Mouse (Mus musculus) stomach, embryonic 16.5 days (tissue): Measurements from ENCODE around the gene Snx27. TPM values are rescaled to one million over a fixed set of nuclear protein-coding genes. Genes with fewer than 3 reads are reported as not detected.

Experiments
- ATAC-seq: fragments of 200-750 bp; cut with Nextera tagmentation; 2 replicates; pipeline ENCODE4 v1.8.0; 2017; ENCODE audit warnings: moderate number of reproducible peaks, moderate TSS enrichment; ENCODE audit not compliant: insufficient read depth, low FRiP score
- H3K27ac ChIP-seq: fragments of 300-500 bp; sonication (generic); 2 replicates; pipeline ENCODE4 v1.5.1; 2014; ENCODE audit warnings: low read length
- H3K27me3 ChIP-seq: fragments of 300-500 bp; sonication (generic); 2 replicates; pipeline ENCODE4 v1.6.1; 2014; ENCODE audit warnings: low read length, control low read depth, mixed read lengths; ENCODE audit not compliant: control insufficient read depth, insufficient read depth
- H3K36me3 ChIP-seq: fragments of 300-500 bp; sonication (generic); 2 replicates; pipeline ENCODE4 v1.6.1; 2014; ENCODE audit warnings: low read length; ENCODE audit not compliant: control insufficient read depth, insufficient read depth
- H3K4me1 ChIP-seq: fragments of 300-500 bp; sonication (generic); 2 replicates; pipeline ENCODE4 v1.6.1; 2014; ENCODE audit warnings: low read length, control low read depth, mixed read lengths; ENCODE audit not compliant: control insufficient read depth, insufficient read depth
- H3K4me2 ChIP-seq: fragments of 300-500 bp; sonication (generic); 2 replicates; pipeline ENCODE4 v1.6.1; 2014; ENCODE audit warnings: low read depth, low read length, mixed read lengths
- H3K4me3 ChIP-seq: fragments of 300-500 bp; sonication (generic); replicated peaks from 2 replicates; pipeline ENCODE4 v1.5.1; 2014; ENCODE audit warnings: mild to moderate bottlenecking, low read length
- H3K9ac ChIP-seq: fragments of 300-500 bp; sonication (generic); 2 replicates; pipeline ENCODE4 v1.6.1; 2014; ENCODE audit warnings: low read length
- H3K9me3 ChIP-seq: fragments of 300-500 bp; sonication (generic); replicated peaks from 2 replicates; pipeline ENCODE4 v1.6.1; 2016; ENCODE audit warnings: low read length, control low read depth; ENCODE audit not compliant: control insufficient read depth
- WGBS: fragments of 180-500 bp; shearing (Covaris S2); extraction: QIAGEN DNeasy Blood & Tissue Kit; methylation state at CpG from one replicate; pipeline ENCODE4 v1.1.7; 2014; 5-methylcytosine and 5-hydroxymethylcytosine counted together
- polyA plus RNA-seq: library from polyadenylated mRNA; unstranded; fragments of >200 nt; fragmentation: Nextera tagmentation; extraction: Ambion mirVana; gene quantifications from 2 replicates; pipeline ENCODE4 v1.2.1, GENCODE M21; 2015

The Snx27 gene
- polyA plus RNA-seq, 1 experiment from 2014 or later: 31.4 TPM

GRCm38 (mm10) chr3:94483790-94484439, 98.6 kb downstream of the Snx27 start:
- H3K27ac ChIP-seq: no peak overlapping the region
- H3K27me3 ChIP-seq: peaks cover 2% of the 10 kb centered on the region; the same call in 1 of the 2 replicates
- H3K9me3 ChIP-seq: no peaks in the 10 kb centered on the region
- H3K4me2 ChIP-seq: no peak overlapping the region
- H3K4me3 ChIP-seq: no peak overlapping the region
- no peaks in the 10 kb centered on the region for H3K4me1 ChIP-seq
- no peaks in the 10 kb centered on the region for H3K36me3 ChIP-seq
- WGBS: 32% methylated on average over 20 of the region's 20 CpGs
- ATAC-seq: no peak
- no peak overlapping the region for H3K9ac ChIP-seq

GRCm38 (mm10) chr3:94482764-94483385, 99.6 kb downstream of the Snx27 start:
- H3K27me3 ChIP-seq: peaks cover 4% of the 10 kb centered on the region; the same call in 1 of the 2 replicates
- no peaks in the 10 kb centered on the region for H3K4me1 ChIP-seq
- H3K9ac ChIP-seq: no peak overlapping the region
- H3K9me3 ChIP-seq: no peaks in the 10 kb centered on the region
- H3K4me2 ChIP-seq: no peak overlapping the region
- 78% methylated on average over 17 of the region's 17 CpGs for WGBS
- H3K4me3 ChIP-seq: no peak overlapping the region
- H3K27ac ChIP-seq: no peak overlapping the region
- no peaks in the 10 kb centered on the region for H3K36me3 ChIP-seq
- peak; percentile 37; the same call in 1 of the 2 replicates for ATAC-seq

- no peak overlapping the region for H3K9ac ChIP-seq
- no peak overlapping the region for H3K27ac ChIP-seq
- no peak overlapping the region for H3K4me3 ChIP-seq
- 63% methylated on average over 4 of the region's 4 CpGs for WGBS
- H3K36me3 ChIP-seq: no peaks in the 10 kb centered on the region
- no peak overlapping the region for H3K4me2 ChIP-seq
- ATAC-seq: no peak
- no peaks in the 10 kb centered on the region for H3K9me3 ChIP-seq
- peaks cover 4% of the 10 kb centered on the region; the same call in 1 of the 2 replicates for H3K27me3 ChIP-seq
- no peaks in the 10 kb centered on the region for H3K4me1 ChIP-seq
Observed at GRCm38 (mm10) chr3:94481429-94481828, 101.1 kb downstream of the Snx27 start.

GRCm38 (mm10) chr3:94480291-94480884, 102.1 kb downstream of the Snx27 start, which contains the start of gene Riiad1:
Gene Riiad1 (minus strand): TSS chr3:94480341.
- Histone ChIP-seq H3K9ac (peak within 1 kb of the TSS; percentile 11; the same call in 1 of the 2 replicates), H3K4me2 (peak within 1 kb of the TSS; percentile 43), H3K36me3 (no peaks in the 10 kb centered on the region), H3K4me3 (peak within 1 kb of the TSS; percentile 23), H3K4me1 (no peaks in the 10 kb centered on the region), H3K27me3 (peaks cover 4% of the 10 kb centered on the region; the same call in 1 of the 2 replicates), H3K9me3 (no peaks in the 10 kb centered on the region), H3K27ac (no peak within 1 kb of the TSS)
- no peak for ATAC-seq
- WGBS: 15% methylated on average over 16 of the region's 16 CpGs

GRCm38 (mm10) chr3:94479564-94479963, 103.0 kb downstream of the Snx27 start:
- no peaks in the 10 kb centered on the region for H3K9me3 ChIP-seq
- H3K4me3 ChIP-seq: peak overlapping the region; percentile 23
- 10% methylated on average over 11 of the region's 11 CpGs for WGBS
- H3K9ac ChIP-seq: no peak overlapping the region
- peak overlapping the region; percentile 43 for H3K4me2 ChIP-seq
- no peak for ATAC-seq
- H3K36me3 ChIP-seq: no peaks in the 10 kb centered on the region
- H3K4me1 ChIP-seq: no peaks in the 10 kb centered on the region
- H3K27me3 ChIP-seq: peaks cover 4% of the 10 kb centered on the region; the same call in 1 of the 2 replicates
- no peak overlapping the region for H3K27ac ChIP-seq

- peak overlapping the region; percentile 11; the same call in 1 of the 2 replicates for H3K4me3 ChIP-seq
- H3K4me2 ChIP-seq: no peak overlapping the region
- no peaks in the 10 kb centered on the region for H3K36me3 ChIP-seq
- H3K27ac ChIP-seq: no peak overlapping the region
- peaks cover 4% of the 10 kb centered on the region; the same call in 1 of the 2 replicates for H3K27me3 ChIP-seq
- ATAC-seq: no peak
- 15% methylated on average over 9 of the region's 9 CpGs for WGBS
- H3K4me1 ChIP-seq: no peaks in the 10 kb centered on the region
- no peak overlapping the region for H3K9ac ChIP-seq
- no peaks in the 10 kb centered on the region for H3K9me3 ChIP-seq
Observed at GRCm38 (mm10) chr3:94478591-94479169, 103.8 kb downstream of the Snx27 start.

- Histone ChIP-seq H3K4me3 (peak within 1 kb of the TSS; percentile 11; the same call in 1 of the 2 replicates), H3K36me3 (no peaks in the 10 kb centered on the region), H3K27ac (no peak within 1 kb of the TSS), H3K9me3 (no peaks in the 10 kb centered on the region), H3K4me2 (0 out of 2 replicates have a peak within 1 kb of the TSS, but pooled peaks have one; percentile 43), H3K27me3 (peaks cover 4% of the 10 kb centered on the region; the same call in 1 of the 2 replicates), H3K9ac (no peak within 1 kb of the TSS), H3K4me1 (0 out of 2 replicates have a peak, but pooled peaks cover 3% of the 10 kb centered on the region)
- 2% methylated on average over 14 of the region's 14 CpGs for WGBS
- peak; percentile 25; the same call in 1 of the 2 replicates for ATAC-seq
Observed at GRCm38 (mm10) chr3:94477981-94478422, 104.5 kb downstream of the Snx27 start, which contains the start of gene Celf3. Gene Celf3 (plus strand): TSS chr3:94478295.

GRCm38 (mm10) chr3:94477444-94477843, 105.1 kb downstream of the Snx27 start:
- no peak overlapping the region for H3K27ac ChIP-seq
- no peaks in the 10 kb centered on the region for H3K36me3 ChIP-seq
- 0 out of 2 replicates have a peak, but pooled peaks cover 3% of the 10 kb centered on the region for H3K4me1 ChIP-seq
- WGBS: 62% methylated on average over 4 of the region's 4 CpGs
- peaks cover 4% of the 10 kb centered on the region; the same call in 1 of the 2 replicates for H3K27me3 ChIP-seq
- H3K9ac ChIP-seq: no peak overlapping the region
- no peak overlapping the region for H3K4me3 ChIP-seq
- H3K4me2 ChIP-seq: no peak overlapping the region
- H3K9me3 ChIP-seq: no peaks in the 10 kb centered on the region
- no peak for ATAC-seq
